8 mouse cellular contexts compared by ENCODE assay signal in genomic region chr7:24586828-24587227, GRCm38 (mm10). TPM values are rescaled to one million over a fixed set of nuclear protein-coding genes. Genes with fewer than 3 reads are reported as not detected.
DNase-seq lines count a peak whose midpoint lies in the region; ATAC-seq and TF ChIP-seq lines count a peak whose summit lies in the region.

No protein-coding gene starts in this region.

- DNase-seq in left cerebral cortex, adult 2 months (ENCODE audit: extremely low spot score in 1 of 2, low spot score in 2 of 2): no peak
- DNase-seq in left cerebral cortex, adult 9 months (ENCODE audit: low spot score in 2 of 2): no peak
- no peak for DNase-seq in limb, embryonic 14.5 days (ENCODE audit: low spot score)
- peak; percentile 56 for DNase-seq in retina, postnatal 1 day
- DNase-seq in Muller cell, postnatal 12 days (ENCODE audit: inconsistent ontology term): no peak
- no peak for DNase-seq in yolk sac, embryonic 10.5 days (ENCODE audit: low spot score)
- DNase-seq in layer of hippocampus, adult 8-10 months (ENCODE audit: low spot score in 2 of 2): no peak

- ATAC-seq in forebrain, embryonic 12.5 days (ENCODE audit: low FRiP score): peak; percentile 45
- ATAC-seq in limb, embryonic 14.5 days (ENCODE audit: low FRiP score, low read depth): peak; percentile 61

- 9% methylated on average over 8 of the region's 8 CpGs for WGBS in forebrain, embryonic 12.5 days
- WGBS in limb, embryonic 14.5 days: 7% methylated on average over 8 of the region's 8 CpGs

- peak overlapping the region; percentile 71 for H3K4me2 ChIP-seq in forebrain, embryonic 12.5 days
- peak overlapping the region; percentile 61 for H3K4me2 ChIP-seq in limb, embryonic 14.5 days (replicated peaks; ENCODE audit: low read depth, low read length, severe bottlenecking)

- TF ChIP-seq CTCF in left cerebral cortex, adult 2 months (IDR thresholded peaks at IDR 0.05): no peak

- H3K9ac ChIP-seq in forebrain, embryonic 12.5 days: peak overlapping the region; percentile 57; the same call in 1 of the 2 replicates
- H3K9ac ChIP-seq in limb, embryonic 14.5 days (ENCODE audit: low read depth, low read length, severe bottlenecking): peak overlapping the region; percentile 63

- peaks cover 36% of the 10 kb centered on the region for H3K27me3 ChIP-seq in forebrain, embryonic 12.5 days
- H3K27me3 ChIP-seq in limb, embryonic 14.5 days (ENCODE audit: control insufficient read depth, insufficient read depth, low read length): peaks cover 28% of the 10 kb centered on the region

- peaks cover 10% of the 10 kb centered on the region; the same call in 1 of the 2 replicates for H3K4me1 ChIP-seq in forebrain, embryonic 12.5 days
- peaks cover 6% of the 10 kb centered on the region for H3K4me1 ChIP-seq in limb, embryonic 14.5 days (ENCODE audit: control insufficient read depth, insufficient read depth, low read length)

- no peak for TF ChIP-seq POLR2A in limb, embryonic 14.5 days (IDR thresholded peaks at IDR 0.05; ENCODE audit: borderline replicate concordance, extremely low read depth, insufficient read depth, insufficient read length)

- no peaks in the 10 kb centered on the region for H3K9me3 ChIP-seq in forebrain, embryonic 12.5 days
- no peaks in the 10 kb centered on the region for H3K9me3 ChIP-seq in limb, embryonic 14.5 days (ENCODE audit: control insufficient read depth, low read length)

- peak overlapping the region; percentile 69 for H3K4me3 ChIP-seq in left cerebral cortex, adult 2 months
- H3K4me3 ChIP-seq in forebrain, embryonic 12.5 days (replicated peaks): peak overlapping the region; percentile 45
- H3K4me3 ChIP-seq in limb, embryonic 14.5 days (replicated peaks; ENCODE audit: low read length): peak overlapping the region; percentile 47

- no peaks in the 10 kb centered on the region for H3K36me3 ChIP-seq in forebrain, embryonic 12.5 days (replicated peaks)
- no peaks in the 10 kb centered on the region for H3K36me3 ChIP-seq in limb, embryonic 14.5 days (ENCODE audit: control insufficient read depth, insufficient read depth, low read length)

- intact Hi-C loops in left cerebral cortex, adult 2 months (cut with DNase I): no loop called here

- peak overlapping the region; percentile 84; the same call in 1 of the 2 replicates for H3K27ac ChIP-seq in left cerebral cortex, adult 2 months
- no peak overlapping the region for H3K27ac ChIP-seq in forebrain, embryonic 12.5 days
- H3K27ac ChIP-seq in limb, embryonic 14.5 days (replicated peaks; ENCODE audit: low read depth, low read length): no peak overlapping the region

RNA-seq across cellular contexts. Expression of gene Ethe1, which starts 0.5 kb away (rescaled TPM):
- 10 to 100 TPM; 14.4 to 14.6 TPM for total RNA-seq in left cerebral cortex, adult 2 months (2021)
- 15.3 and 15.7 TPM in 2 replicates for polyA plus RNA-seq in forebrain, embryonic 12.5 days (2016; fragmentation: Nextera tagmentation; extraction: Ambion mirVana)
- 19.9 and 21.9 TPM in 2 replicates for polyA plus RNA-seq in limb, embryonic 14.5 days (2012; rRNA removed)
- polyA plus RNA-seq in limb, embryonic 14.5 days (2014; fragmentation: Nextera tagmentation; extraction: Ambion mirVana): 30.7 and 31.5 TPM in 2 replicates
- 10 to 100 TPM; 10.9 to 15.8 (median 12.3) TPM for total RNA-seq in layer of hippocampus, adult 8-10 months (2022)

RNA-seq across cellular contexts. Expression of gene Zfp575, which starts 0.6 kb away (rescaled TPM):
- total RNA-seq in left cerebral cortex, adult 2 months (2021): 1 to 10 TPM; 6.8 to 6.9 TPM
- polyA plus RNA-seq in forebrain, embryonic 12.5 days (2016; fragmentation: Nextera tagmentation; extraction: Ambion mirVana): 3.1 and 3.5 TPM in 2 replicates
- 4.5 and 7.6 TPM in 2 replicates for polyA plus RNA-seq in limb, embryonic 14.5 days (2012; rRNA removed)
- 5.0 TPM in 2 replicates for polyA plus RNA-seq in limb, embryonic 14.5 days (2014; fragmentation: Nextera tagmentation; extraction: Ambion mirVana)
- 1 to 10 TPM; 4.0 to 5.2 (median 4.9) TPM for total RNA-seq in layer of hippocampus, adult 8-10 months (2022)

RNA-seq across cellular contexts. Expression of gene Phldb3, which starts 23.7 kb away (rescaled TPM):
- total RNA-seq in left cerebral cortex, adult 2 months (2021): not detected
- not detected in 2 replicates for polyA plus RNA-seq in forebrain, embryonic 12.5 days (2016; fragmentation: Nextera tagmentation; extraction: Ambion mirVana)
- 4.1 and 5.5 TPM in 2 replicates for polyA plus RNA-seq in limb, embryonic 14.5 days (2012; rRNA removed)
- 0.70 and 1.2 TPM in 2 replicates for polyA plus RNA-seq in limb, embryonic 14.5 days (2014; fragmentation: Nextera tagmentation; extraction: Ambion mirVana)
- total RNA-seq in layer of hippocampus, adult 8-10 months (2022): under 1 TPM; 0.27 to 0.73 (median 0.35) TPM

RNA-seq across cellular contexts. Expression of gene Xrcc1, which starts 40.7 kb away (rescaled TPM):
- total RNA-seq in left cerebral cortex, adult 2 months (2021): 10 to 100 TPM; 32.8 to 39.5 TPM
- polyA plus RNA-seq in forebrain, embryonic 12.5 days (2016; fragmentation: Nextera tagmentation; extraction: Ambion mirVana): 105 and 107 TPM in 2 replicates
- polyA plus RNA-seq in limb, embryonic 14.5 days (2012; rRNA removed): 133 and 155 TPM in 2 replicates
- polyA plus RNA-seq in limb, embryonic 14.5 days (2014; fragmentation: Nextera tagmentation; extraction: Ambion mirVana): 103 and 106 TPM in 2 replicates
- total RNA-seq in layer of hippocampus, adult 8-10 months (2022): 10 to 100 TPM; 32.9 to 44.7 (median 41.3) TPM

RNA-seq across cellular contexts. Expression of gene Pinlyp, which starts 40.9 kb away (rescaled TPM):
- not detected for total RNA-seq in left cerebral cortex, adult 2 months (2021)
- polyA plus RNA-seq in forebrain, embryonic 12.5 days (2016; fragmentation: Nextera tagmentation; extraction: Ambion mirVana): not detected in 2 replicates
- polyA plus RNA-seq in limb, embryonic 14.5 days (2012; rRNA removed): 0.35 and 0.51 TPM in 2 replicates
- 1.7 and 2.0 TPM in 2 replicates for polyA plus RNA-seq in limb, embryonic 14.5 days (2014; fragmentation: Nextera tagmentation; extraction: Ambion mirVana)
- under 1 TPM in 1 of 4 experiments, not detected in 3; 0.41 TPM for total RNA-seq in layer of hippocampus, adult 8-10 months (2022)
